Mouse (Mus musculus): ENCODE measurements at regions not wholly inside any gene's neighbourhood (a gene's known extent, or its start where the extent isn't known, plus 50 kb on each side); places are given as distances from the start of the nearest gene placed in this dataset.
"Not testable (repeated sequence)": the region's sequence is repeated elsewhere in the genome, so short reads cannot be mapped to it uniquely, and the experiment has no call there.

- Histone ChIP-seq H3K4me2 (no peak overlapping the region), H3K27me3 (ENCODE audit: control insufficient read depth, insufficient read depth, low read length) (no peaks in the 10 kb centered on the region), H3K4me1 (ENCODE audit: control insufficient read depth, insufficient read depth, low read length) (no peaks in the 10 kb centered on the region), H3K27ac (ENCODE audit: low read depth, low read length) (no peak overlapping the region), H3K36me3 (ENCODE audit: control insufficient read depth, insufficient read depth, low read length) (no peaks in the 10 kb centered on the region), H3K4me3 (ENCODE audit: low read depth, low read length) (no peak overlapping the region), H3K9me3 (ENCODE audit: control insufficient read depth, low read length) (no peaks in the 10 kb centered on the region), H3K9ac (ENCODE audit: low read length) (no peak overlapping the region)
- WGBS: 86% methylated on average over 1 of the region's 1 CpGs
- ATAC-seq (ENCODE audit: low FRiP score) (no peak), DNase-seq (ENCODE audit: low spot score, missing footprints) (no peak)
These were observed 436.6 kb upstream of the Cdh5 start for GRCm38 (mm10) chr8:103664796-103665195.

- WGBS: 89% methylated on average over 5 of the region's 5 CpGs
- H3K36me3 ChIP-seq (ENCODE audit: control insufficient read depth, insufficient read depth, low read length): not testable (repeated sequence)
These were observed 415.2 kb upstream of the Cdh5 start for GRCm38 (mm10) chr8:103686233-103686632.

GRCm38 (mm10) chr8:103690438-103690837, 411.0 kb upstream of the Cdh5 start:
- WGBS: 86% methylated on average over 1 of the region's 1 CpGs
- Histone ChIP-seq H3K4me1 (ENCODE audit: control insufficient read depth, insufficient read depth, low read length) (no peaks in the 10 kb centered on the region), H3K27me3 (ENCODE audit: control insufficient read depth, insufficient read depth, low read length) (no peaks in the 10 kb centered on the region), H3K27ac (ENCODE audit: low read depth, low read length) (no peak overlapping the region), H3K9me3 (ENCODE audit: control insufficient read depth, low read length) (no peaks in the 10 kb centered on the region), H3K4me3 (ENCODE audit: low read depth, low read length) (no peak overlapping the region), H3K9ac (ENCODE audit: low read length) (no peak overlapping the region), H3K4me2 (no peak overlapping the region), H3K36me3 (ENCODE audit: control insufficient read depth, insufficient read depth, low read length) (no peaks in the 10 kb centered on the region)
- ATAC-seq (ENCODE audit: low FRiP score): no peak
- no peak for DNase-seq (ENCODE audit: low spot score, missing footprints)

More at GRCm38 (mm10) chr8:103686233-103686632, 415.2 kb upstream of the Cdh5 start:
- not testable (repeated sequence) for H3K9ac ChIP-seq (ENCODE audit: low read length); H3K9me3 ChIP-seq (ENCODE audit: control insufficient read depth, low read length); H3K4me3 ChIP-seq (ENCODE audit: low read depth, low read length); DNase-seq (ENCODE audit: low spot score, missing footprints); H3K27ac ChIP-seq (ENCODE audit: low read depth, low read length); H3K4me1 ChIP-seq (ENCODE audit: control insufficient read depth, insufficient read depth, low read length); ATAC-seq (ENCODE audit: low FRiP score); H3K27me3 ChIP-seq (ENCODE audit: control insufficient read depth, insufficient read depth, low read length); H3K4me2 ChIP-seq

GRCm38 (mm10) chr8:103693531-103693930, 407.9 kb upstream of the Cdh5 start:
- Histone ChIP-seq H3K27ac (ENCODE audit: low read depth, low read length) (no peak overlapping the region), H3K4me1 (ENCODE audit: control insufficient read depth, insufficient read depth, low read length) (no peaks in the 10 kb centered on the region), H3K4me3 (ENCODE audit: low read depth, low read length) (no peak overlapping the region), H3K4me2 (no peak overlapping the region), H3K27me3 (ENCODE audit: control insufficient read depth, insufficient read depth, low read length) (no peaks in the 10 kb centered on the region), H3K9ac (ENCODE audit: low read length) (no peak overlapping the region), H3K9me3 (ENCODE audit: control insufficient read depth, low read length) (0 out of 2 replicates have a peak, but pooled peaks cover 4% of the 10 kb centered on the region), H3K36me3 (ENCODE audit: control insufficient read depth, insufficient read depth, low read length) (no peaks in the 10 kb centered on the region)
- DNase-seq (ENCODE audit: low spot score, missing footprints) (no peak), ATAC-seq (ENCODE audit: low FRiP score) (no peak)
- 96% methylated on average over 8 of the region's 8 CpGs for WGBS

- Histone ChIP-seq H3K9me3 (ENCODE audit: control insufficient read depth, low read length) (0 out of 2 replicates have a peak, but pooled peaks cover 4% of the 10 kb centered on the region), H3K27me3 (ENCODE audit: control insufficient read depth, insufficient read depth, low read length) (no peaks in the 10 kb centered on the region), H3K9ac (ENCODE audit: low read length) (no peak overlapping the region), H3K4me3 (ENCODE audit: low read depth, low read length) (no peak overlapping the region), H3K27ac (ENCODE audit: low read depth, low read length) (no peak overlapping the region), H3K36me3 (ENCODE audit: control insufficient read depth, insufficient read depth, low read length) (no peaks in the 10 kb centered on the region), H3K4me2 (no peak overlapping the region), H3K4me1 (ENCODE audit: control insufficient read depth, insufficient read depth, low read length) (no peaks in the 10 kb centered on the region)
- ATAC-seq (ENCODE audit: low FRiP score) (no peak), DNase-seq (ENCODE audit: low spot score, missing footprints) (no peak)
- WGBS: 88% methylated on average over 7 of the region's 7 CpGs
These were observed 407.0 kb upstream of the Cdh5 start for GRCm38 (mm10) chr8:103694331-103694891.

GRCm38 (mm10) chr8:103699016-103699520, 402.4 kb upstream of the Cdh5 start:
- Histone ChIP-seq H3K4me1 (ENCODE audit: control insufficient read depth, insufficient read depth, low read length) (no peaks in the 10 kb centered on the region), H3K9me3 (ENCODE audit: control insufficient read depth, low read length) (0 out of 2 replicates have a peak, but pooled peaks cover 4% of the 10 kb centered on the region), H3K9ac (ENCODE audit: low read length) (no peak overlapping the region), H3K4me3 (ENCODE audit: low read depth, low read length) (no peak overlapping the region), H3K4me2 (no peak overlapping the region), H3K27ac (ENCODE audit: low read depth, low read length) (no peak overlapping the region), H3K27me3 (ENCODE audit: control insufficient read depth, insufficient read depth, low read length) (no peaks in the 10 kb centered on the region), H3K36me3 (ENCODE audit: control insufficient read depth, insufficient read depth, low read length) (no peaks in the 10 kb centered on the region)
- no peak for ATAC-seq (ENCODE audit: low FRiP score)
- no peak for DNase-seq (ENCODE audit: low spot score, missing footprints)
- WGBS: 79% methylated on average over 1 of the region's 1 CpGs

- DNase-seq (ENCODE audit: low spot score, missing footprints) (no peak), ATAC-seq (ENCODE audit: low FRiP score) (no peak)
- H3K4me3 ChIP-seq (ENCODE audit: low read depth, low read length): no peak overlapping the region
- H3K36me3 ChIP-seq (ENCODE audit: control insufficient read depth, insufficient read depth, low read length): no peaks in the 10 kb centered on the region
- no peak overlapping the region for H3K27ac ChIP-seq (ENCODE audit: low read depth, low read length)
- 65% methylated on average over 2 of the region's 2 CpGs for WGBS
- 0 out of 2 replicates have a peak, but pooled peaks cover 4% of the 10 kb centered on the region for H3K9me3 ChIP-seq (ENCODE audit: control insufficient read depth, low read length)
- H3K4me1 ChIP-seq (ENCODE audit: control insufficient read depth, insufficient read depth, low read length): no peaks in the 10 kb centered on the region
- H3K9ac ChIP-seq (ENCODE audit: low read length): no peak overlapping the region
- no peaks in the 10 kb centered on the region for H3K27me3 ChIP-seq (ENCODE audit: control insufficient read depth, insufficient read depth, low read length)
- H3K4me2 ChIP-seq: no peak overlapping the region
These were observed 399.2 kb upstream of the Cdh5 start for GRCm38 (mm10) chr8:103702236-103702635.

- Histone ChIP-seq H3K4me2 (no peak overlapping the region), H3K27me3 (ENCODE audit: control insufficient read depth, insufficient read depth, low read length) (no peaks in the 10 kb centered on the region), H3K4me1 (ENCODE audit: control insufficient read depth, insufficient read depth, low read length) (no peaks in the 10 kb centered on the region), H3K36me3 (ENCODE audit: control insufficient read depth, insufficient read depth, low read length) (no peaks in the 10 kb centered on the region), H3K27ac (ENCODE audit: low read depth, low read length) (no peak overlapping the region), H3K9ac (ENCODE audit: low read length) (no peak overlapping the region), H3K9me3 (ENCODE audit: control insufficient read depth, low read length) (no peaks in the 10 kb centered on the region), H3K4me3 (ENCODE audit: low read depth, low read length) (no peak overlapping the region)
- ATAC-seq (ENCODE audit: low FRiP score) (no peak), DNase-seq (ENCODE audit: low spot score, missing footprints) (no peak)
- WGBS: 80% methylated on average over 2 of the region's 2 CpGs
These were observed 395.3 kb upstream of the Cdh5 start for GRCm38 (mm10) chr8:103706084-103706483.

GRCm38 (mm10) chr8:103710871-103711270, 390.6 kb upstream of the Cdh5 start:
- H3K4me2 ChIP-seq: not testable (repeated sequence)

More at GRCm38 (mm10) chr8:103710871-103711270, 390.6 kb upstream of the Cdh5 start:
- H3K9ac ChIP-seq (ENCODE audit: low read length); H3K36me3 ChIP-seq (ENCODE audit: control insufficient read depth, insufficient read depth, low read length); H3K9me3 ChIP-seq (ENCODE audit: control insufficient read depth, low read length); H3K27me3 ChIP-seq (ENCODE audit: control insufficient read depth, insufficient read depth, low read length); DNase-seq (ENCODE audit: low spot score, missing footprints); H3K4me3 ChIP-seq (ENCODE audit: low read depth, low read length); H3K27ac ChIP-seq (ENCODE audit: low read depth, low read length); H3K4me1 ChIP-seq (ENCODE audit: control insufficient read depth, insufficient read depth, low read length); ATAC-seq (ENCODE audit: low FRiP score): not testable (repeated sequence)
- 90% methylated on average over 7 of the region's 7 CpGs for WGBS

Data from midbrain, embryonic 11.5 days (tissue).